Comparison of ENCODE assay signal across 8 mouse cellular contexts in the genomic region with DNA sequence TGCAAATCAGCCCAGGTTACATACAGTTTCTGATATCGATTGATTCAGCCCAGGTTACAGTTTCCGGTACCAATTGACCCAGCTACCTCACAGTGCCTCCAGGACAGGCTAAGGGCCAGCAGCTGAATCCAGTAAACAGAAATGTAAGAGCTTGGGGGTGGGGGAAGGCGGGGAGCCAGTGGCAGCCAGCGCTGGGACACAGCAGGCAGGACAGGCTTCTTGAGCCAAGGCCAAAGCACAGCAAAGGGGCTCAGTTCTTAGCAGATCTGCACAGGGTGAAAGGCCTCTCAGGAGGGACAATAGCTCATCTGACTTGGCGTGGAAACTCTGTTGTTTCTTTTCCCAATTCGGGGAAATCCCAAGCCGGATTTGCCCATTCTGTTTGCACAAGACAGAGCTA. TPM values are rescaled to one million over a fixed set of nuclear protein-coding genes. Genes with fewer than 3 reads are reported as not detected.
DNase-seq lines count a peak whose midpoint lies in the region; ATAC-seq and TF ChIP-seq lines count a peak whose summit lies in the region.
"Had no signal": no experiment of that assay in that cellular context is flagged by ENCODE, and none has a peak within 500 bp of the region (broad histone marks: within the 10 kb centered on the region; RNA-seq: fewer than 3 reads in every experiment).

No protein-coding gene starts in this region.

- TF ChIP-seq POLR2A in thymus, adult 2 months (IDR thresholded peaks at IDR 0.05; ENCODE audit: control insufficient read depth, extremely low read depth, insufficient read depth, low read length, poor library complexity), result no peak

- TF ChIP-seq CTCF in midbrain, postnatal 0 days (IDR thresholded peaks at IDR 0.05), result no peak
- TF ChIP-seq CTCF in thymus, adult 2 months (IDR thresholded peaks at IDR 0.05; ENCODE audit: borderline replicate concordance, control insufficient read depth, extremely low read depth, insufficient read depth, low read length, poor library complexity), result no peak

- H3K36me3 ChIP-seq in heart, embryonic 15.5 days, result no peaks in the 10 kb centered on the region
- H3K36me3 ChIP-seq in heart, embryonic 10.5 days, result no peaks in the 10 kb centered on the region
- no peaks in the 10 kb centered on the region for H3K36me3 ChIP-seq in neural tube, embryonic 15.5 days
- no peaks in the 10 kb centered on the region for H3K36me3 ChIP-seq in midbrain, postnatal 0 days (ENCODE audit: insufficient read depth, low read length)
- H3K36me3 ChIP-seq in thymus, adult 2 months (ENCODE audit: control insufficient read depth, insufficient read depth, low read length), result no peaks in the 10 kb centered on the region

- H3K4me3 ChIP-seq in heart, embryonic 15.5 days, result no peak overlapping the region
- H3K4me3 ChIP-seq in heart, embryonic 10.5 days, result no peak overlapping the region
- no peak overlapping the region for H3K4me3 ChIP-seq in neural tube, embryonic 15.5 days (replicated peaks)
- H3K4me3 ChIP-seq in midbrain, postnatal 0 days (ENCODE audit: low read depth, low read length), result no peak overlapping the region
- no peak overlapping the region for H3K4me3 ChIP-seq in thymus, adult 2 months (ENCODE audit: control insufficient read depth, insufficient read depth, low read length)

- WGBS in heart, embryonic 15.5 days, result 52% methylated on average over 7 of the region's 7 CpGs
- WGBS in heart, embryonic 10.5 days, result 54% methylated on average over 7 of the region's 7 CpGs
- 46% methylated on average over 7 of the region's 7 CpGs for WGBS in neural tube, embryonic 15.5 days
- WGBS in midbrain, postnatal 0 days, result 34% methylated on average over 7 of the region's 7 CpGs
- 82% methylated on average over 7 of the region's 7 CpGs for WGBS in thymus, adult 2 months

- H3K27me3 ChIP-seq in heart, embryonic 15.5 days, result 0 out of 2 replicates have a peak, but pooled peaks cover 9% of the 10 kb centered on the region
- H3K27me3 ChIP-seq in heart, embryonic 10.5 days (ENCODE audit: insufficient read depth, poor library complexity, severe bottlenecking), result peaks cover 13% of the 10 kb centered on the region
- H3K27me3 ChIP-seq in neural tube, embryonic 15.5 days (replicated peaks), result no peaks in the 10 kb centered on the region
- no peaks in the 10 kb centered on the region for H3K27me3 ChIP-seq in midbrain, postnatal 0 days (ENCODE audit: insufficient read depth, low read length)
- no peaks in the 10 kb centered on the region for H3K27me3 ChIP-seq in thymus, adult 2 months (ENCODE audit: control insufficient read depth, insufficient read depth, low read length)
- H3K27me3 ChIP-seq: Patski had no signal

- no peak for ATAC-seq in heart, embryonic 15.5 days (replicated peaks; ENCODE audit: insufficient number of reproducible peaks, insufficient read depth, low FRiP score, low read depth)
- no peak for ATAC-seq in neural tube, embryonic 15.5 days (ENCODE audit: low FRiP score)
- ATAC-seq in midbrain, postnatal 0 days (ENCODE audit: low FRiP score), result no peak
- ATAC-seq: Patski had no signal

- DNase-seq in heart, embryonic 10.5 days (ENCODE audit: low spot score), result no peak
- no peak for DNase-seq in neural tube, embryonic 10.5 days (ENCODE audit: extremely low spot score, low spot score)
- peak; percentile 82 for DNase-seq in layer of hippocampus, adult 9-11 months
- peak; percentile 56 for DNase-seq in midbrain, postnatal 0 days (ENCODE audit: low spot score)
- DNase-seq in thymus, adult 2 months, result no peak

- no peaks in the 10 kb centered on the region for H3K9me3 ChIP-seq in heart, embryonic 15.5 days (replicated peaks)
- H3K9me3 ChIP-seq in heart, embryonic 10.5 days, result no peaks in the 10 kb centered on the region
- H3K9me3 ChIP-seq in neural tube, embryonic 15.5 days (replicated peaks), result no peaks in the 10 kb centered on the region
- no peaks in the 10 kb centered on the region for H3K9me3 ChIP-seq in midbrain, postnatal 0 days (ENCODE audit: low read length)

- no peak overlapping the region for H3K4me2 ChIP-seq in heart, embryonic 15.5 days
- no peak overlapping the region for H3K4me2 ChIP-seq in neural tube, embryonic 15.5 days
- H3K4me2 ChIP-seq in midbrain, postnatal 0 days (ENCODE audit: low read depth, low read length, poor library complexity, severe bottlenecking), result no peak overlapping the region

- H3K9ac ChIP-seq in heart, embryonic 15.5 days, result no peak overlapping the region
- no peak overlapping the region for H3K9ac ChIP-seq in neural tube, embryonic 15.5 days (replicated peaks)
- H3K9ac ChIP-seq in midbrain, postnatal 0 days (replicated peaks; ENCODE audit: low read length, poor library complexity, severe bottlenecking), result no peak overlapping the region

- peak overlapping the region; percentile 13; the same call in 1 of the 2 replicates for H3K27ac ChIP-seq in heart, embryonic 15.5 days
- no peak overlapping the region for H3K27ac ChIP-seq in heart, embryonic 10.5 days
- peak overlapping the region; percentile 56; the same call in 1 of the 2 replicates for H3K27ac ChIP-seq in neural tube, embryonic 15.5 days (replicated peaks)
- H3K27ac ChIP-seq in midbrain, postnatal 0 days (ENCODE audit: low read depth, low read length), result no peak overlapping the region
- no peak overlapping the region for H3K27ac ChIP-seq in thymus, adult 2 months (ENCODE audit: control insufficient read depth, insufficient read depth, low read length)

- peaks cover 14% of the 10 kb centered on the region for H3K4me1 ChIP-seq in heart, embryonic 15.5 days (replicated peaks)
- peaks cover 31% of the 10 kb centered on the region for H3K4me1 ChIP-seq in heart, embryonic 10.5 days
- H3K4me1 ChIP-seq in neural tube, embryonic 15.5 days, result peaks cover 9% of the 10 kb centered on the region; the same call in 1 of the 2 replicates
- H3K4me1 ChIP-seq in midbrain, postnatal 0 days (ENCODE audit: insufficient read depth, low read length), result no peaks in the 10 kb centered on the region
- no peaks in the 10 kb centered on the region for H3K4me1 ChIP-seq in thymus, adult 2 months (replicated peaks; ENCODE audit: control insufficient read depth, insufficient read depth, low read length)

RNA-seq across cellular contexts. Expression of gene Rab4a, which starts 28.5 kb away (rescaled TPM):
- polyA plus RNA-seq in heart, embryonic 15.5 days (2015; fragmentation: Nextera tagmentation; extraction: Ambion mirVana), result 26.9 and 32.1 TPM in 2 replicates
- 65.9 and 68.9 TPM in 2 replicates for polyA plus RNA-seq in heart, embryonic 10.5 days (2016; fragmentation: Nextera tagmentation; extraction: Ambion mirVana)
- polyA plus RNA-seq in neural tube, embryonic 15.5 days (2015; fragmentation: Nextera tagmentation; extraction: Ambion mirVana), result 78.2 and 87.0 TPM in 2 replicates
- total RNA-seq in midbrain, postnatal 0 days (2014; rRNA removed), result 54.2 and 59.8 TPM in 2 replicates
- 97.7 and 101 TPM in 2 replicates for polyA plus RNA-seq in midbrain, postnatal 0 days (2015; fragmentation: Nextera tagmentation; extraction: Ambion mirVana)
- 4.4 and 5.1 TPM in 2 replicates for polyA plus RNA-seq in thymus, adult 2 months (2012; rRNA removed)

Comparison
In these comparisons a context has a peak if more than half of its experiments do, and no peak if none do; other contexts are left out.
1. H3K27ac ChIP-seq: peak in heart, embryonic 15.5 days (single experiment) and neural tube, embryonic 15.5 days (single experiment); none in heart, embryonic 10.5 days (single experiment), midbrain, postnatal 0 days (single experiment) and thymus, adult 2 months (single experiment).
2. DNase-seq: peak in layer of hippocampus, adult 9-11 months (single experiment) and midbrain, postnatal 0 days (single experiment); none in heart, embryonic 10.5 days (single experiment), neural tube, embryonic 10.5 days (single experiment) and thymus, adult 2 months (single experiment).